Mouse (Mus musculus) testis, postnatal 14 days (tissue): Measurements from ENCODE around the gene 4930556J24Rik.
A peak's percentile ranks its signal among the peaks of the same experiment; 100 is the strongest.
"Not testable (repeated sequence)": the region's sequence is repeated elsewhere in the genome, so short reads cannot be mapped to it uniquely, and the experiment has no call there.

Experiments used
- DNase-seq: peaks from one replicate; pipeline ENCODE4 v3.0.0; 2021; ENCODE audit warnings: low spot score

The 4930556J24Rik gene

GRCm38 (mm10) chr11:3921281-3921850 is 55.2 kb downstream of the 4930556J24Rik start:
- DNase-seq, result peak; percentile 63

GRCm38 (mm10) chr11:3920476-3920875 is 56.1 kb downstream of the 4930556J24Rik start:
- DNase-seq, result no peak

GRCm38 (mm10) chr11:3918738-3919137 is 57.8 kb downstream of the 4930556J24Rik start:
- DNase-seq, result no peak

DNA sequence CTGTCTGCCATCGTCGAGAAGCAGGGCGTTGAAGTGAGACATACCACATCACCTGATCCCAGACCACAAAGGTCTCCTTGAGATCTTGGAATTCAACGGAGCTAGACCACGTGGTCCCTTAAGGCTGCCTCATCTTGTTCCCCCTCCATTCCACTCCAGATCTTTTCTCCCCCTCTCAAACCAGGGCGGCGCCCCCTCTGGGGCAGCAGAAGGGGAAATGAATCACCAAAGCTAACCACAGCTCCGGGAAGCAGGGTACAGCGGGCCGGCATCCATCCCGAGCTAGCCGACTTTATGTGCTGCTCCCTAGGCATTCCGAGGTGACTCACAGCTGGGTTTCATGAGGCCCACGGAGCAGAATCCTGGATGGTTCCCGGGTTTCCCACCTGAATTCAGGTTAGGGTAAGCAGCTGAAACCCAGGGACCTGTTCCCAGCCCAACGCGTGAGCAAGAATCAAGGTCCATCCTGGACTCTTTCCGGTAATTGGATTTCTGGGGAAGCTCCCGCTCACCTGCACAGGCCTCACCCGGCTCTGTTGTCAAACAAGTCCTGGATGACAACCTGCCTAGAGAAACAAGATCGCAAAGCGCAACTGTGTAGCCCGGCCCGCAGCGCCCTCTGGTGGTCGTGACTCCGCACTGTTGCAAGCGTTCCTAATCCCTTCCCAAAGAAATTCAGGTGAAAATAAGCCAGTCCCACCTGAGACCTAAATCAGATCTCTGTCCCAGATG is 62.3 kb downstream of the 4930556J24Rik start, which contains the start of gene Slc35e4:
Slc35e4 (minus strand) TSS at position 556 of the 732 bp plus-strand sequence.
- peak; percentile 81 for DNase-seq

DNA sequence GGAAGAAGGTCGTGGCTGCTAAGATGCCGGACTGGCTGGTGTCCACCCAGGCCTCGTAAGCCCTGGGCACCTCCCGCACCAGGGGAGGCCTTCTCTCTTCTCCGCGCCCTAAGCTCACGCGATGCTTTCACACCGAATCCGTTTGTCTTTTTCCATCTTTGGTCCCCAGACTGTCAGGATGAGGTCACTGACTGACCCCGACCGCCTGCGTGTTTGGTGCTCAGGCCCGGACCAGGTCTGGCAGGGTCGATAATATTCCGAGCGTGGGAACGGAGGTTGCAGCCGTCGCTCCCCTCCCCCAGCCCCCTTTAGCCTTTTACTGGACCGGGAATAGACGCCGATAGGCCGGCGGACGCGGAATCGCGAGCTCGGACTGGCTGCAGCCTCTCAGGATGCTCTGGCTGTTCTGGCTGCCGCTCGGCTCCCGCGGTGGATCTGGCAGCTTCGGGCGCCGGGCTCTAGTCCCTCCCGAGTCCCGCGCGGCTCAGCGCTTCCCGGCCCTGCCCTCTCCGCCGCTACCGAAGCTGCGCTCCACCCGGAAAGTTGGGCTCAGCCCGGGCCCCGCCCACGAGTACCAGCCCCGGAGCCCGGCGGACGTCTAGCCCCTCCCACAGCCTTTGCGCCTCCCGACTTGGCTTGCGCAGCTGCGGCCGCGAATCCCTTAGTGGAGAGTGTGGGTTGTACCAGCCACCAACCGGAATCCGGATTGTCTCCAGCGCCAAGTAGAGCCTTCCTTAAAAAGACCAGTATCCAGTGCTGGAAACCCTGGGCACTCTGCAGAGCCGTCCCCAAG is 63.1 kb downstream of the 4930556J24Rik start:
- DNase-seq, result peak; percentile 83

GRCm38 (mm10) chr11:3912875-3913271 is 63.7 kb downstream of the 4930556J24Rik start:
- DNase-seq, result no peak

GRCm38 (mm10) chr11:3912100-3912874 is 64.3 kb downstream of the 4930556J24Rik start:
- DNase-seq, result no peak

DNA sequence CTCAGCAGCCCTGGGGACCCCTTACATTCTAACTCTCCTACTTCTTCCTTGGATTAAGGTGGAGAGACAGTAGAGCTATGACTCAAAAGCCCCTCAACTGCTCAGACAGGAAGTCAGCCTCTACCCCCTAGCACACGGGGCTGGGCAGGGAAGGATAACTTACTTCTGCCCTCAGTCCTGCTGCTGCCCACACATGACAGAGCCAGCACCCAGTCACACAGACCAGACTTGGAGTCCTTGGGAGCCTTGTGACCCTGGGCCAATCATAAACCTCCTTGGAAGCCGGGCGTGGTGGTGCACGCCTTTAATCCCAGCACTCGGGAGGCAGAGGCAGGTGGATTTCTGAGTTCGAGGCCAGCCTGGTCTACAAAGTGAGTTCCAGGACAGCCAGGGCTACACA is 65.1 kb downstream of the 4930556J24Rik start:
- not testable (repeated sequence) for DNase-seq

GRCm38 (mm10) chr11:3910513-3911310 is 65.9 kb downstream of the 4930556J24Rik start:
- no peak for DNase-seq

- DNase-seq, result no peak
These were observed 67.3 kb downstream of the 4930556J24Rik start for GRCm38 (mm10) chr11:3909236-3909635.

- no peak for DNase-seq
These were observed 71.1 kb downstream of the 4930556J24Rik start for GRCm38 (mm10) chr11:3905446-3905845.

- no peak for DNase-seq
These were observed 71.9 kb downstream of the 4930556J24Rik start for GRCm38 (mm10) chr11:3904673-3905072.

- peak; percentile 49 for DNase-seq
These were observed 73.5 kb downstream of the 4930556J24Rik start for GRCm38 (mm10) chr11:3903046-3903445.

DNA sequence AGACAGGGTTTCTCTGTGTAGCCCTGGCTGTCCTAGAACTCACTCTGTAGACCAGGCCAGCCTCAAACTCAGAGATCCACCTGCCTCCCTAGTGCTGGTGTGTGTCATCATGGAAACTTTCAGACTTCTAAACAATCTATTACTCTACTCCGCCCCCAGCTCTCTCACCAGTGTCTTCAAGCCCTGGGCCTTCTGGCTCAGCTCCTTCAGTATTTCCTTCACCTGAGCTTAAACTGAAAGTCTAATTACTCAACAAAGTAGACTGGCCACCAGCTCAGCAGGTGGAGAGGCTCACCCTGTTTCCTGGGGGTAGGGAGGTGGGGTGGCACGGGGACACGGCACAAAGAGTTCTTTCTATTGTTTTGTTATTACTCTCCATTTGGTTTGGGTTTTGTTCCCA is 74.1 kb downstream of the 4930556J24Rik start:
- DNase-seq, result no peak

GRCm38 (mm10) chr11:3900296-3900695 is 76.3 kb downstream of the 4930556J24Rik start:
- no peak for DNase-seq

DNA sequence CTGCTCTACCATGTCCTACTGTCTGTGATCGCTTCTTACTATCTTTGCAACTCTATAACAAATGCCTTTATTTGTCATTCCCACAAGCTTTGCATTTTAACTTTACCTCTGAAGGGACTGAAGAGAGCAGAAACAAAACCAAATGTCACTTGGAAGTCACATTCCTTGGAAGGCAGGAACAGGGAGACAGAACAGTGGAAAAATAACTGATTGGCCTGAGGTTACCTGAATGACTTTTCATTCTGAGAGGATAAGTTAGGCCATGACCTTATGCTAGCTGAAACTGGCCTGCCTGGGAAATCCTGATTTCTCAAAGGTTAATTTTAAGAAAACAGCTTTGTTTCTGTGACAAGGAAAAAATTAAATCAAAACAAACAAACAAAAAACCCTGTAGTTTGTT is 80.6 kb downstream of the 4930556J24Rik start:
- DNase-seq, result no peak

DNA sequence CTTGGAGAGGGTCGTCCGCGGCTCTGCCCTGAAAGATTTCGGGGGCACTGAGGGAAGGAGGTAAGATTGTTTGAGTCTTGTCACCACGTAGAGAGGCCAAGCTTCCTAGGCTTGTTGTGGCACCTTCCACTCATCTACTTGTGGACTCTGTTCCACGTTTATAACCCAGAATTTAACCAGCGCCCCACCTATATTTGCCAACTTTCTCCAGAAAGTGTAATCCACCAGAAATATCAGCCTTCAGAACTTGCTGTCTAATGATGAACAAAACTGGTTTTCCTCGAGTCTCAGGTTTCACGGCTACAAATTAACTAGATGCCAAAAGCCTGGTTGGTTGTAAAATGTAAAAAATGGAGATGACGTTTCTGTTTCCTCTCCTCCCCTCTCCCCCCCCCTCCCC is 81.1 kb downstream of the 4930556J24Rik start:
- DNase-seq, result no peak

DNA sequence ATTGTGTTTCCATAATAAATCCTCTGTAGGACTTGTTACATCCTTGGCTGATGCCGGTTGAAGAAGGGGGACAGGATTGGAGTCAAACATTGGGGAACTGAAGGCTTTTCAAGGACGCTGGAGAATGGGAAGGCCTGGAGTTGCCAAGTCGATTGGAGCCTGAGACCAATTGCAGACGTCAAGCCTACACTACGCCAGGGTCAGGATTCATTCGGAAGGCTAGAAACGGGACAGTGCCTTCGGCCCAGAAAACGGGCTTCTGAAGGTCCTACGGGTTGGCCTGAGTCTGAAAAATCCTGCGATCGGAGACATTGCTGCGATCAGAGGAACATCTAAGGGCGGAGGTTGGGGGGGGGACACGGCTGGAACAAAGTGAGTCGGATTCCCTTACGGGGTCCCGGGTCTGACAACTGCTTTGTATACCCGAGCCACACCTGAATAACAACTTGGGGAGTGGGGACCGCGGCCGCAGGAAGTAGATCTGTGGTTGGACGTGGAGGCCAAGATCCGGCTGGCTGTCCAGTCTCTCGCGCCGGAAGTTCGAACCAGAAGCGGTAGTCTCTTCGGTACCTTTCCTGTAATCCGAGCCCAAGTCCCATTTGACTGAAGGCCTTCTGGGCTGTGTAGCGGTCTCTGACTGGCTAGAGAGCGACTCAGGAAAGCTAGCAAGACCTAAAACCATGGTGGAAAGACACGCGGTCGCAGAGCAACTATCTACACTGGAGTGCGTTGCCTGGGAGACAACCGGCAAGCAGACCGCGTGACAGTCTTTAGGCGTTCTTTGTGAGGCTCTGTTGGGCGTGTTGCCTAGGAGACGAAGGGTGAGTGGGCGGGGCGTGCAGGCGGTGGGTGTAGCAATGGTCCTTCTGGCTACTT is 81.9 kb downstream of the 4930556J24Rik start, which contains the start of the genes 4921536K21Rik and Dusp18:
4921536K21Rik (minus strand) TSS at position 693 of the 876 bp plus-strand sequence.
Dusp18 (plus strand) TSS at position 835 of the 876 bp plus-strand sequence.
- DNase-seq, result peak; percentile 92

GRCm38 (mm10) chr11:3893970-3894369 is 82.6 kb downstream of the 4930556J24Rik start:
- DNase-seq, result no peak
